Mouse (Mus musculus) ovary, postnatal 36 days (tissue): ENCODE measurements at regions not wholly inside any gene's neighbourhood (a gene's known extent, or its start where the extent isn't known, plus 50 kb on each side); places are given as distances from the start of the nearest gene placed in this dataset.
"Not testable (repeated sequence)": the region's sequence is repeated elsewhere in the genome, so short reads cannot be mapped to it uniquely, and the experiment has no call there.

Experiments
- DNase-seq: peaks from one replicate; pipeline ENCODE4 v3.0.0; 2022; ENCODE audit warnings: low spot score, mixed read lengths

DNA sequence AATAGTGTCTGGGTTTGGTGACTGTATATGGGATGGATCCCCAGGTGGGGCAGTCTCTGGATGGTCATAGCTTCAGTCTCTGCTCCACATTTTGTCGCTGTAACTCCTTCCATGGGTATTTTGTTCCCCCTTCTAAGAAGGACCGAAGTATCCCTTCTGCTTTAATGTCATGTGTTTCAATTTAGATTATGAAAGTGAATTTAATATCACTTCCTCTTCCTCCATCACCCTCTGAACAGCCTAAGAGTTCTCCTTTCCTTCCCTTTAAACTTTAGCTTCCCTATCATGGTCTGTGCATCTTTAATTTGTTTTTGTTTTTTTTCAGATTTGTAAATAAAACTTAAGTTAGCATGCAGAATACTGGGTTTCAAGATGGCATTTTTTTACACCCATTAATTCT lies 211.0 kb upstream of the Phyhipl start:
- DNase-seq: no peak

DNA sequence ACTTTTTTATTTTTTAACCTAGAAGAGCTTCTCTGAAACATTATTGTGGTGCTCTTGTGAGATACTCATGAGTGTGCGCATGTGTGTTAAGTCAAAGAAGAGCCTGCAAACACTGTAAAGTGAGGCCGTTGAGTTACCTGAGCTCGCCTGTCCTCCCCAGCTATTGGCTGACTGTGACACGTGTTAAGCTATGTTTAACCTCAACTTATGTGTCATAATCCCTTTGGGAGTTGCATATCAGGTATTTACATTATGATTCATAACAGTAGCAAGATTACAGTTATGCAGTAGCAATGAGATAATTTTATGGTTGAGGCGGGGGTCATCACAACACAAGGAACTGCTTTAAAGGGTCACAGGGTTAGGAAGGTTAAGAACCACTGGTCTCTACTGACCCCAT lies 208.9 kb upstream of the Phyhipl start:
- no peak for DNase-seq

DNA sequence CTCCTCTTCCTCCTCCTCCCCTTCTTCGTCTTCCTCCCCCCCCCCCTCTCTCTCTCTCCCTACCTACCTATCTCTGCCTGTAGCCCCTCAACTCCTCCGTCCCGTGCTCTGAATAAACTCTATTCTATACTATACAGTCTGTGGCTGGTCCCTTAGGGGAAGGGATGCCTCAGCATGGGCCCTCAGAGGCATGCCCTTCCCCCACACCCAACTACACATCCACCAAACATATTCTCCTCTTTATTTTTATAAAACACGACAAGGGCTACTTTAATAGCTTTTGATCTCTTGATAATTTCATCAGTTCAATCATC lies 206.2 kb upstream of the Phyhipl start:
- DNase-seq: no peak

DNA sequence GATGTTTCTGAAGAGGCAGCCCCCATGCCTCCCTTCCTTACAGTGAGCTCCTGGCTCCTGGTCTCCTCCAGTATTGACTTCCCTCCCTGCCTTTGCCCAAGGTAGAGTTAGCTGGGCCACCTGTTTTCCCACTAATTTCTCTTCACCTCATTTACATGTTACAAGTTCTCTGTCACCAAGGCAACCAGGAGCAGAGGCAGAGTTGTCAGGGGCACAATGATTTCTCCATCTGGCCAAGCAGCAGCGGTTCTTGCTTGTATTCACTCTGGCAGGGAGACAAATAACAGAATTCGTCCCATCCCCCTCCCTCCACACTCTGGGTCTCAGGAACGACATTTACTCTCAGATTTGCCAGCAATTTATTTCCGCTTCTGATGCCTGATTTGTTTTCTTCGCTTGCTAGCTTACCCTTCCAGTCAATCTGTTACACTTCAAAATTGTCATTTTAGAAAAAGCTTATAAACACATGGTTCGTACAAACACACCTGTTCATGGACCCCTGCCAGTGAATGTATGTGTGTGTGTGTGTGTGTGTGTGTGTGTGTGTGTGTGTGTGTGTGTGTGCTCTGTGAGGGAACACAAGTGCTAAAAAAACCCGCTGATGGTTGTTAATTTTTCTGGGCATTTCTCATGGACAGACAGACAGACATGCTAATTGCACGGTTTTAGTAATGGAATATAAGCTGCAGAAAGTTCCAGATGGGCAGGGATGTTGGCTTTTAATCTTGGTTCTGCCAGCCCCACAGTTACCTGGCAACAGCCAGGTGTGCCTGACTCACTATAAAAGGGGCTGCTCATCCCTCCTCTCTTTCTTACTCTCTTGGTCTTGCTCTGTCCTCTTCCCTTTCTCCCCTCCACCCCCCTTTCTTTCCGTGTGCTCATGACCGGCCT lies 205.6 kb upstream of the Phyhipl start:
- DNase-seq: no peak

DNA sequence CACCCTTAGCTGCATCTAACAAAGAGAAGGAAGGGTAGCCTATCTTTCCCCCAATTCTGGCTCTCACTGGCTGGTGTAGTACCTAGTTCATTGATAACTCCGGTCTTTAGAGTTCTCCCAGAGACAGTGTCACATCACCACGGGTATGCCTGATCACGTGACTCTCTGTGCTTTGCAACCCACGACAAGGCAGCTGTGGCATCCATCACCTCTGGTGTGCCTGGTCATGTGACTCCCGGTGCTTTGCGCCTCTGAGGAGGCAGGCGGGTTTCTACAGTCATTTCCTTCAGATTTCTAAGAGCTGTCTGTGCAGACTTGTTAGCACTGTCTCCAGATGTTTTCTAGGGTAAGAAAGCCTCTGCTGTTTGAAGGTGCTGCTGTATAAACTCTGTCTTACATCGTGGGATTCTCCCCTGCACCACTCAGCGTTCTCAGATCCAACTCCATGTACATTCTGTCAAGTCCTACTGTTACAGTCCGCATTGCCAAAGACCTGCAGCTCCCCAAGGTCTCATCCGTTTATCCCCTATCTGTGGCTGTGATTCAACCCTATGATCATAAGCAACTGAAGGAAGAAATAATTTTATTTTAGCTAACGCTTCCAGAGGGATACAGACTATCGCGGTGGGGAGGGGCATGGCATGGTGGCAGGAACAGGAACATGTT lies 201.5 kb upstream of the Phyhipl start:
- DNase-seq: no peak

DNA sequence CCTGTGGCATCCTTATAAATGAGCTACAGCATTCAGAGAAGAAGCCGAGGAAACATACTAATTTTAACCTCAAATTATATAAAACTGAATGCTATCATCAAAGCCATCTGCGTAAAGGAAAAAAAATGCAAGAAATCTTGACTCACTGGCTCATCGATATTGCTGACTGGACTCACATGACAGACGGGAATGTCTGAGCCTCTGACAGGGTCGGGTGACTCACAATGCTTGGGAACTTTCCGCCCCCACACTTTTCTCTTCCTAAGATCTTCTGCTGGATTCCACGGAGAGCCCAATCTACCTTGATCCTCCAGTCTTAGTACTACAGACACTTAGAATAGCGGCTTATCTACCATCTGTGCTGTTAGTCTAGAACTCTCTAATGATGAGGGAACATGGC lies 200.2 kb upstream of the Phyhipl start:
- DNase-seq: no peak

DNA sequence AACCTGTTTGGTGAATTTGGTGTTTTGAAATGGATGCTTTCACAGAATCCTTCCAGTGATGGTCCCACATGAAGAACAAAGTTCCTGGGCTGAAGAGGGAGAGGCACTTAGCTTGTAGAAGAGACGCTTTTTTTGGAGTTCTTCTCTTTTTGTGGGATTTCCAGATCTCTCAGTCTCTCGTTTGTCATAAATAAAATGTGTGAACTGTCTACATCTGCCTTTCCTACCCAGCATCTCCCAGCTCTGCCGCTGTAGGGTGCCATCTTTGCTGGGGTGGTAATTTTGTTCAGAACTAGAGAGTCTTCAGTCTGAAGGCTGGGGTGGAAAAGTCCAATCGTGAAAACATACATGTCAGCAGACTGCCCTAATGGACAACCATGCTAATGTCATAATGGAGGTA lies 197.8 kb upstream of the Phyhipl start:
- DNase-seq: no peak

DNA sequence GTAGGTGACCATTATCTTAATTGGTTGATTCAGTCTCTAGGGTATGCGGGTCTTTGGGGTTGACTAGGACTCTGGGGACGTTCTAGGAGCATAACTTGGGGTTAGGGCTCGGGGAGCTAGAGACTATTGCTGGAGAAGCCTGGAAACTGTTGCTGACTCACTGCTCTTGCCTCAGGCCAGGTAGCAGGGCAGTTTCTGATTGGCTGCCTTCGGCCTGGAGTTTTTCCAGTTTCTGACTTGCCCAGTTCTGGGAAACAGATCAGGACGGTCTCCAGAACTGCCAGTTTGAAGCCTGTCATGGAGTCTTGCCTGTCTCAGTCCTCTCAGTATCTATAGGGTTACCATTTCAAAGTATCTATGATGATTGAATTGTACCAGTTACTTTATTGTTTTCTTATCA lies 192.4 kb upstream of the Phyhipl start:
- no peak for DNase-seq

DNA sequence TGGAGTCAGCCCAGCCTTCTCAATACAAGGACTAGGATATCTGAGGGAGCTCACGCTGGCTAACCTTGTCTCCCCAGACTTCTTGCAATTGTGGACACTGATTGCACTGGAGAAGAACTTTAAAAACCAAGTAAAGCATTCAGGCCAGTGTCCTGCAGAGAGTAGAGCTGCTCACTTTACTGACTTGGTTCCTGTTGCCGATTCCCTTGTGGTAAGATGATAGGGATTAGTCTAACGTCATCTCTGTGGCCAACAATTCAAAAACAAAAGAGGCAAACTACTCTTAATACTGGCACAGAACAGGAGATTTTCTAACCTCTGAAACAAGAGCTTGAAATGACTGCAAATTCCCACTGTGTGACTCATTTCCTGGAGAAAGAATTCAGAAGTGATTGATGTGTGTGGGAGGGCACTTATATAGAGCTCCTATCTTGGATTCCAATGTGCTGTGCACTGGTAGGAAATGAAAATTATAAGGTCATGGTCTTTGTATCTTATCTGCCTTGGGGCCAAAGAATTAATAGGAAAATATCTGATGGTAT lies 191.6 kb upstream of the Phyhipl start:
- no peak for DNase-seq

DNA sequence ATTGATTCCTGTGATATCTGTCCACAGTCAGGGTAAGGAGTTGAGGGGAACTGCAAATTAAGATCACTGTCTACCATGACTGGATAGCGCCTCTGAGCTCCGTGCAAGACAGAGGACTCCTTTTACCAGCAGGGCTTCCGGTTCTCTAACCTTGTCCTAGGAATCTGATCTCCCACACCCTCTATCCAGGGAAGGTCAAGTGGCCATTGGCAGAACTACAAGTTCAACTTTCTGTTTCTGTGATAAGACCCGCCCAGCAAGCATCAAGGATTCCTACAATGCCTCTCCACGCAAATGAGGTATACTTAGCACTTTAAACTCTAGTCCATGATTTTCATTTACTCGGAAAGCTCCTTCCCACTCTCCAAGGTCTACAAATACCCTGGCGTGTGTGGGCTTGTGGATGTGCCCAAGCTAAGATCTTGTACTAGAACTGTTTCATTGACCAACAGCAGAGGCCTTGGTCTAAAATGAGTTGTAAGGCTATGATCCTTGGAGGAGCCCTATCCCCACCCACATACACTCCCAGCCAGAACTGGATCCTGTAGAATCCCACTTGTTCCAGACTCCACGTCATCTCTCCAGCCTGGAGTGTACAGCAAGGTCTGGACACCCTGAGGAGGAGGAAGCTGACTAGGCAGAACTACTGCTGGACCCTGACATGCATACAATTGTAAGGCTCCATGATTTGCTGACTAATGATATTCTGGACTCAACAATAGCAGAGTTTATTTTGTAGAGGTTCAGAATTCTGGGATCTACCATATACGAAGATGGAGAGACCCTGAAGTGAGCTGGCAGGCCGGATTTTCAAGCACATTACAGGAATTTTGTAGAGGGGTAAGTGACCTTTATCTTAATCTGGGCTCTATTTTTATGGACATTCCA lies 190.8 kb upstream of the Phyhipl start:
- DNase-seq: no peak

DNA sequence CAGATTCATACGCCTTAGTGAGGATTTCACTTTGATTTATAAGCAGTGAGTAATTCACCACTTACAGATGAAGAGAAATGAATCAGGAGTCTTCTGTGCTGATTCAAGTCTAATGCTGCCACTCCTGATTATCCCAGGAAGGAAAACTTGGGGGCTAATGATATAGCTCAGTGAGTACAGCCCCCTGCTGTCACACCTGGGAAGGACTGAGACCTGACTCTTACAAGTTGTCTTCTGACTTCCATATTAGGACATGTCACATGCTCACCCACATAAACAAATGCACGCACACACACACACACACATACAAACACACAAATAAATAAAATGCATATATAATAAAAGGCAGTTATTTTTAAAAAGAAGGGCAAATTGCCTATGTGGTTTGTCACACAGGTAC lies 188.1 kb upstream of the Phyhipl start:
- DNase-seq: no peak

DNA sequence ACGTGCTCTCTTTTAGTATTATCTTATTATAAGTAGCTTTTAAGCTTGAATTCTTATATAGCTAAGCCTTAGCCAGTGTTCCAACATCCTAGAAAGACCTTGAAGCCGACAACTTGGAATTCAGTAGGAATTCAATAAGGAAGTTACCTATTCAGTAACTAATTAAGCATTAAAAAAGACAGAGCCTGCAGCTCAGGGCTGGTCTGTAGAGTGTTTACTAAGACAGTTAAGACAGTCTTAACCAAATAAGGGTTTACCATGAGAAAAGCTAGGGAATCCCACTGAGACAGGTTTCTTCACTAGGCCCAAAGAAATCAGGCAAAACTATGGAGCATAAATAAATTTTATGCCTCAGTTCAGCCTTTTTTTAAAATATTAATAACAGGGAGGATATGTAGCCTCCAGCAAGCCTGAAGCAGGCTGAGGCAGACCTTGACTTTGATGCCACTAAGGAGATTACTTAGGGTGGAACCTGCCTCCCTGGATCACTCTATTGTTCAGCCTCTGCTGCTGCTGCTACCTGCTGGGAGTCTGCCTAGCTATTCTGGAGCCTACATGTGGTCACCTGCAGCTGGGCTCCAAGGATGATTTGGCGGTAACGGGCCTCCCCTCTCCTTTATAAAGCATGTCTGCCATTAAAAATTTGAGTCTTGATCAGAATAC lies 186.5 kb upstream of the Phyhipl start:
- no peak for DNase-seq

DNA sequence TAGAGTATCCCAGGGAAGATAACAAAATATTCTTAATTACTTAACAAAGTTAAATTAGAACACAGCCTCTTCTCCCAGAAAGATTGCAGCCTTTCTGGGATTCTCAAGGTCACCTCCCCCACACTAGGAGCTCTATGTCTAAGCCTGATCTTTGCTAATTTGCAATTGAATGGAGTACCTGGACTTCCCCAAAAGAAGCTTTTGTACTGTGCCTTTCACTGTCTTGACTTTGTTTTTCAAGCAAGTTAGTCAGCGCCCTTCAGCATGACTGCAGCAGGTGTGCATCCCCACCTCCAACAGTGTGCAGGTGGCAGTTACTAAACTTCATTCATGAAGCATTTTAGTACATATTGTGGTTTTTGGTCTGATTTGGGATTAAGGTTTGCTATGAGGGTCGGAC lies 185.4 kb upstream of the Phyhipl start:
- DNase-seq: not testable (repeated sequence)

DNA sequence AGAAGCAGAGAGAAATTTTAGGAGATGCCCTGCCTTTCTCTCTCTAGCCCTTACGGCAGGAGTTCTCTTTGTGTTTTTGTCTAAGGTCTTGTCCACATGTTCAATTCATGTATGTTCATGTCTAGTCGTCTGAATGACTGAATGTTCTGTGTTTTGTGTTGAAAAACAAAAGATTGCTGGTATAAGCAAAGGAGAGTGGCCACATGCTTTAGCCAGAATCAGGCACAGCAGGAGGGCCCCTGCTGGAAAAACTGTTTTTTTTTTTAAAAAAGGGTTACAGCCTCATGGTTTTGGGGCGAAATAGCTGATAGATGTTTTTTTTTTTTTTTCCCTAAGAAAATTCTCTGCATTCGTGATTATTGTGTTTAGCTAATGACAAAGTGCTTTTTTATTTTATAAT lies 182.4 kb upstream of the Phyhipl start:
- no peak for DNase-seq

DNA sequence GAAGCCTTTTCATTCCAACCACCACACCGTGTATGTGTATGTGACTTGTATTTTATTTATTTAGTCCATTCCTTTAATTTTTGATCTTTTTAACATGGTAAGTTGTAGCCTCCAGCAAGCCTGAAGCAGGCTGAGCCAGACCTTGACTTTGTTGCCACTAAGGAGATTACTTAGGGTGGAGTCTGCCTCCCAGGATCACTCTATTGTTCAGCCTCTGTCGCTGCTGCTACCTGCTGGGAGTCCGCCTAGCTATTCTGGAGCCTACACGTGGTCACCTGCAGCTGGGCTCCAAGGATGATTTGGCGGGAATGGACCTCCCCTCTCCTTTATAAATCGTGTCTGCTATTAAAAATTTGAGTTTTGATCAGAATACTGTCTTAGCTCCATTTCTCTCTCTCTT lies 181.6 kb upstream of the Phyhipl start:
- DNase-seq: no peak

DNA sequence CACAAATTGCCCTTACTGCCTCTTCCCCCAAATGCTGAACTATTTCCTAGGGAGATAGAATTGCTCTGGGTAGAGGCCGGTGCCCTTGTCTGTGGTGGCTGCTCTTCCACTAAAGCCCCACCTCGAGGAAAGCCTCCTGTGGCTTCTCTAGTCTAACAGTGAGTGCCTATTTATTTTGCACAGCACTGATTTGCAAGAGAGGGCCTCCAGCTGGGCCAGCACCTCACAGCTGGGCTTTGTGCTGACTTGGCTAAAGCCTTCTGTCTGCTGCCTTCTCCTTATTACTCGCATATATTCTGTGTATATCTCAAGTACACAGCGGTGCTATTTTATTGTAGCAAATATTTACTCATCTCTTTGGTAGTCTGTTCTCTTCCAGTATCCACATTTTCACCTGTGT lies 176.9 kb upstream of the Phyhipl start:
- no peak for DNase-seq

DNA sequence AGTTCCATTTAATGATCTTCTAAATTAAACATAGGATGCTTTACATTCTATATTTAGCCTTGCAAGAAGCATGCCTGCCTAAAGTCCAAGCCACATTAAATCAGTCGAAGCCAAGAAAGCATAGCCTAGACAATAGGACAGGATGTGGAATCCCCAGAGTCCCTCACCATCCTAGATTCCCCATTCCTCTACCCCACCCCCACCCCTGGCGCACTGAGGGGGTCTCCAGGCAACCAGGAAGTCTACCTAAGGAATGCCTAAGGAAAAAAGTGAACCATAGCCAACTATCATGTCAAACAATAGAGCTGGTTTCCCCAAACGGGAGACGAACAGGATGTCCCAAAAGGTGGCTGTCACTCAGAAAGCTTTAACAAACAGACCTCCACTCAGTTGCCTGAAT lies 172.5 kb upstream of the Phyhipl start:
- no peak for DNase-seq

DNA sequence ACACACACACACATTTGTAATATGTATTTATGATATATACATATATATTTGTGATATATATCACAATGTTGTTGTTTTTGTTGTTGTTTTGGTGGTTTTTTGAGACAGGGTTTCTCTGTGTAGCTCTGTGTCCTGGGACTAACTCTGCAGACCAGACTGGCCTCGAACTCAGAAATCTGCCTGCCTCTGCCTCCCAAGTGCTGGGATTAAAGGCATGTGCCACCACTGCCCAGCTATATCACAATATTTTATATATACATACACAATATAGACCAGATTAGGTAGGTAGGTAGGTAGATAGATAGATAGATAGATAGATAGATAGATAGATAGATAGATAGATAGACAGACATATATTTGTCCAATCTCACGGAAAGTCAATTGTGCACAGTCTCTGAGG lies 171.8 kb upstream of the Phyhipl start:
- DNase-seq: not testable (repeated sequence)

DNA sequence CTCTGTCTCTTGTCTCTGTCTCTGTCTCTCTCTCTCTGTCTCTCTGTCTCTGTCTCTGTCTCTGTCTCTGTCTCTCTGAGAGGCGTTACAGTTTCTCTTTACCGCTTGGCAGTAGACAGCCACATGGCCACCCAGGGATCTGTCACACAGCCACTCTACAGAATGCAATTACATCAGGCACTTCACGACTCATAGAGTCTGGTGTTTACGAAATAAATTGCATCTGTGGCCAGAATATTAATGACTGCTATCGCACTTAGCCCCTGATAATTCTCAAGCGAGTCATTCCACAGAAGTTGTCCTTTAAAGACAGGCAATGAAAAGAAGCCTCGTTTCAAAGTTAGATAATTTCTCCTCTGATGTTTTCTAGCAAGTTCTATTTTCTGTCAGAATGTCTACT lies 170.9 kb upstream of the Phyhipl start:
- no peak for DNase-seq

DNA sequence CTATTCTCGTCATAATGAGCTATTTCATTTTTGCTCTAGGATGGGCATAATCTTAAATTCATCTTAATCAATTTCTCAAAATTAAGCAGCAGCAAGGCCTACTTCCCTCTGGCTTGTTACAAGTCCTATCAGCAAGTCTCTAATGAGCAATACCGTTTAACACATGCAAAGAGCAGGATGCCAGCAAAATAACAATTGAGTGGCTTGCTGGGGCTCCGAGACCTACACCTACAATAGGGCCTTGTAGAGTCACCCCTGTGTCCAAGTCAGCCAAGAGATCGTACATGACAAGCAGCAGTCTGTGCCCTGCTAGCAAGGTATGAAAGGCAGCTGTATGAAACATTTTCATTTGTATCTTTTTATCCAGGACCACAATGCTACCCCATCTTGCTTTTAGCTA lies 169.7 kb upstream of the Phyhipl start:
- no peak for DNase-seq

DNA sequence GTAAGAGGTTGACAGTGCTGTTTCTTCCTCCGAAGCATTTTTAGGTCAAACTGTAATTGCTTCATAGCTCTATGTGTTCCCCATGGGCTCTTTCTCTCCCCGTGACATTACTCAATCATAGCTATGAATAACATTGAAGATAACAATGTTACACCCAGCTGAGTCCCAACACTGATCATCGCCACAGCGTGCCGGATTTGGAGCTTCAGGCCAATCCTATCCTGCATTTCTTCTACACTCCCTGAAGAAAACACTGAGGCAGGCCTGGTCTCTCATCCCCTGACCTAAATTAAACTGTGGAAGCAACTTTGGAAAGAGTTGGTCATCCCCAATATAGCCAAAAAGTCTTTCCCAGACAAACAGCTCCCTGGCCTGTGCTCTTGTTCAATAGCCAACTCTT lies 168.7 kb upstream of the Phyhipl start:
- no peak for DNase-seq

DNA sequence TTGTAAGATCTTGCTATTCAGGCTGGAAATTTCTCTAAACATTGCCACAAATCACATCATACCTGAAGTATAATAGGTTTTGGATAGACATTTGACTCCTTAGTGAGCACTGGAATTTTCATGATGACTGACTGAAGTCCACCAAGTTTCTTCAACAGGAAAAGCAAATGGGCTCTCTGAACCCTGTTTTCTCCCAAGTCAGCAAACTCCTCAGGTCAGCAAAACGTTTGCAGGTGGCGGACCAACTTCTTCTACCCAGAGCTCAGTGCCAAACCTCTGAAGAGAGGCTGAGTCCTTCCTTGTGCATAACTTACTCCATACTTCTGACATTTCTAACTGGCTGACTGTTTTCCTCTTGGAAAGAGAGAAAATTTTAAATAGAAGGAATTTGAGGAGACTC lies 164.2 kb upstream of the Phyhipl start:
- no peak for DNase-seq
